Mouse (Mus musculus) cerebellum, adult 2 months (tissue): ENCODE measurements at regions not wholly inside any gene's neighbourhood (a gene's known extent, or its start where the extent isn't known, plus 50 kb on each side); places are given as distances from the start of the nearest gene placed in this dataset.

ENCODE experiments used
- CTCF ChIP-seq: fragments of 200-500 bp; IDR thresholded peaks from 2 replicates; pipeline ENCODE4 v1.5.1; 2011; ENCODE audit warnings: low read depth, mild to moderate bottlenecking, control low read depth, low read length, moderate library complexity, borderline replicate concordance; ENCODE audit not compliant: insufficient read depth
- POLR2A ChIP-seq: fragments of 200-500 bp; IDR thresholded peaks from 2 replicates; pipeline ENCODE4 v1.6.1; 2011; ENCODE audit warnings: low read length, control low read depth, borderline replicate concordance; ENCODE audit not compliant: insufficient read depth

GRCm38 (mm10) chr15:74306543-74306942 lies 329.6 kb downstream of the Mroh4 start:
- TF ChIP-seq CTCF (no peak), POLR2A (no peak)
